Mouse (Mus musculus) brain, adult 2 months (tissue): ENCODE results near the gene Bmt2.

Experiments
- DNase-seq: peaks from one replicate; pipeline ENCODE4 v3.0.0; 2011; ENCODE audit warnings: low read depth, low spot score

Bmt2 gene

GRCm38 (mm10) chr6:13619618-13620017 is 58.1 kb downstream of the Bmt2 start:
- DNase-seq: peak; percentile 29

- no peak for DNase-seq
Measured at GRCm38 (mm10) chr6:13617110-13617509, 60.7 kb downstream of the Bmt2 start.

- DNase-seq: no peak
Measured at GRCm38 (mm10) chr6:13614568-13614967, 63.2 kb downstream of the Bmt2 start.

GRCm38 (mm10) chr6:13613671-13614070 is 64.1 kb downstream of the Bmt2 start:
- no peak for DNase-seq

- DNase-seq: no peak
Measured at GRCm38 (mm10) chr6:13610869-13611268, 66.9 kb downstream of the Bmt2 start.

GRCm38 (mm10) chr6:13609353-13610140 is 68.2 kb downstream of the Bmt2 start:
- DNase-seq: no peak

- peak; percentile 97 for DNase-seq
Measured at GRCm38 (mm10) chr6:13607621-13608493, 69.9 kb downstream of the Bmt2 start, which contains the start of gene Tmem168. TSS of gene Tmem168 (minus strand) at chr6:13608100.

- DNase-seq: no peak
Measured at GRCm38 (mm10) chr6:13606921-13607620, 70.7 kb downstream of the Bmt2 start.

- DNase-seq: no peak
Measured at GRCm38 (mm10) chr6:13606394-13606793, 71.4 kb downstream of the Bmt2 start.

GRCm38 (mm10) chr6:13603134-13603533 is 74.6 kb downstream of the Bmt2 start:
- DNase-seq: no peak

- peak; percentile 82 for DNase-seq
Measured at GRCm38 (mm10) chr6:13601587-13601986, 76.2 kb downstream of the Bmt2 start.

GRCm38 (mm10) chr6:13598239-13598923 is 79.4 kb downstream of the Bmt2 start:
- peak; percentile 70 for DNase-seq

- DNase-seq: no peak
Measured at GRCm38 (mm10) chr6:13592729-13593345, 84.9 kb downstream of the Bmt2 start.

- no peak for DNase-seq
Measured at GRCm38 (mm10) chr6:13586560-13586959, 91.2 kb downstream of the Bmt2 start.

GRCm38 (mm10) chr6:13586154-13586553 is 91.6 kb downstream of the Bmt2 start:
- DNase-seq: no peak

GRCm38 (mm10) chr6:13584788-13585187 is 93.0 kb downstream of the Bmt2 start:
- no peak for DNase-seq

- no peak for DNase-seq
Measured at GRCm38 (mm10) chr6:13582075-13582474, 95.7 kb downstream of the Bmt2 start.
